Mouse (Mus musculus) lung, embryonic 15.5 days (tissue): ENCODE measurements around the gene Atxn7l3. TPM values are rescaled to one million over a fixed set of nuclear protein-coding genes. Genes with fewer than 3 reads are reported as not detected.

Experiments used
- ATAC-seq: fragments of 200-750 bp; cut with Nextera tagmentation; 2 replicates; pipeline ENCODE4 v1.8.0; 2017; ENCODE audit warnings: moderate number of reproducible peaks, borderline replicate concordance; ENCODE audit not compliant: low FRiP score, low TSS enrichment; ENCODE audit errors: extremely low read depth
- H3K27ac ChIP-seq: fragments of 300-500 bp; sonication (generic); 2 replicates; pipeline ENCODE4 v1.5.1; 2015; ENCODE audit warnings: moderate library complexity, mild to moderate bottlenecking, inconsistent platforms
- H3K27me3 ChIP-seq: fragments of 300-500 bp; sonication (generic); 2 replicates; pipeline ENCODE4 v1.6.1; 2015; ENCODE audit warnings: inconsistent platforms
- H3K36me3 ChIP-seq: fragments of 300-500 bp; sonication (generic); 2 replicates; pipeline ENCODE4 v1.6.1; 2015; ENCODE audit warnings: inconsistent platforms
- H3K4me1 ChIP-seq: fragments of 300-500 bp; sonication (generic); 2 replicates; pipeline ENCODE4 v1.6.1; 2015; ENCODE audit warnings: inconsistent platforms
- H3K4me2 ChIP-seq: fragments of 300-500 bp; sonication (generic); 2 replicates; pipeline ENCODE4 v1.6.1; 2015; ENCODE audit warnings: inconsistent platforms, mild to moderate bottlenecking, moderate library complexity
- H3K4me3 ChIP-seq: fragments of 300-500 bp; sonication (generic); 2 replicates; pipeline ENCODE4 v1.5.1; 2015; ENCODE audit warnings: mild to moderate bottlenecking, inconsistent platforms
- H3K9ac ChIP-seq: fragments of 300-500 bp; sonication (generic); 2 replicates; pipeline ENCODE4 v1.6.1; 2015; ENCODE audit warnings: inconsistent platforms
- H3K9me3 ChIP-seq: fragments of 300-500 bp; sonication (generic); 2 replicates; pipeline ENCODE4 v1.6.1; 2016; ENCODE audit warnings: inconsistent platforms
- WGBS: fragments of 180-500 bp; shearing (Covaris S2); methylation state at CpG from one replicate; pipeline ENCODE4 v1.1.7; 2015; 5-methylcytosine and 5-hydroxymethylcytosine counted together
- polyA plus RNA-seq: library from polyadenylated mRNA; unstranded; fragments of >200 nt; fragmentation: Nextera tagmentation; extraction: Ambion mirVana; gene quantifications from 2 replicates; pipeline ENCODE4 v1.2.1, GENCODE M21; 2015

Atxn7l3 gene
- polyA plus RNA-seq, 1 experiment from 2014 or later = 13.6 TPM

- Histone ChIP-seq H3K4me1 (peaks cover 30% of the 10 kb centered on the region), H3K27ac (peak overlapping the region; percentile 45; the same call in 1 of the 2 replicates), H3K9ac (no peak overlapping the region), H3K9me3 (no peaks in the 10 kb centered on the region), H3K27me3 (no peaks in the 10 kb centered on the region), H3K4me2 (peak overlapping the region; percentile 74; the same call in 1 of the 2 replicates), H3K4me3 (no peak overlapping the region), H3K36me3 (peaks cover 7% of the 10 kb centered on the region)
- WGBS = 58% methylated on average over 6 of the region's 6 CpGs
- ATAC-seq = no peak
Observed at GRCm38 (mm10) chr11:102246273-102246635, 50.2 kb downstream of the Atxn7l3 start.

DNA sequence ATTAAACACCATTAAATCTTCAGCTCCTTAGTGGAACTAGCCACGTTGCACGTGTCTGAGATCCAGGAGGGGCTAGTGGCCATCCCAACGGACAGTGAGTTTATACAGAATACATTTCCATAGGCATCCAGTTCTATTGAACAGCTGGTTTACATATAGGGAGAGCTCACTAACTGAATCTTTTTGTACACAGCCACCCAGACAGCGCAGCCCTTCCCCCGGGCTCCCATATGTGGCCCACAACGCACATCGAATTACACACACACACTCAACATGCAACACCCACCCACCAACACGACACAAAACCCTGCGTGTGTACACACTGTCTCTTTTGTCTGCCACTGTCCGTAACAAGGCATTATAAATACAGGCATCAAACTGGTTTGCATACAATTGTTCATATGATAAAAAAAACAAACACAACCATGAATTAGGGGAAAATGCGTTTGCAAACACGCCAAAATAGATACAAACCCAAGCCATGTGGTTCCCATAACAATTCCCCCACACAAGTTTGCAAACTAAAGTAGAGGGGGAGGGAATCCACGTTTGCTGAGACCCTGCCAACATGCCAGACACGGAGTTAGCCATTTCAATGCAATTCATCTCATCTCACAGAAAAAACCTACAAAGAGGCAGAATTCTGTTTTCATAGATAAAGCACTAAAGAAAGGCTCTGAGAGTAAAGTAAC is 50.7 kb downstream of the Atxn7l3 start:
- Histone ChIP-seq H3K36me3 (peaks cover 1% of the 10 kb centered on the region; the same call in 1 of the 2 replicates), H3K4me1 (peaks cover 30% of the 10 kb centered on the region), H3K27ac (peak overlapping the region; percentile 45), H3K9me3 (no peaks in the 10 kb centered on the region), H3K27me3 (no peaks in the 10 kb centered on the region), H3K4me2 (peak overlapping the region; percentile 74), H3K9ac (no peak overlapping the region; the same call in 1 of the 2 replicates), H3K4me3 (peak overlapping the region; percentile 35)
- ATAC-seq = 0 out of 2 replicates have a peak, but pooled peaks have one; percentile 32
- 33% methylated on average over 14 of the region's 14 CpGs for WGBS

GRCm38 (mm10) chr11:102244926-102245449 is 51.4 kb downstream of the Atxn7l3 start:
- H3K36me3 ChIP-seq = no peaks in the 10 kb centered on the region
- peaks cover 30% of the 10 kb centered on the region for H3K4me1 ChIP-seq
- H3K9ac ChIP-seq = peak overlapping the region; percentile 30
- WGBS = under 1% methylated on average over 32 of the region's 32 CpGs
- H3K27me3 ChIP-seq = no peaks in the 10 kb centered on the region
- peak overlapping the region; percentile 35 for H3K4me3 ChIP-seq
- ATAC-seq = peak; percentile 61; the same call in 1 of the 2 replicates
- H3K9me3 ChIP-seq = no peaks in the 10 kb centered on the region
- H3K4me2 ChIP-seq = peak overlapping the region; percentile 74
- peak overlapping the region; percentile 45; the same call in 1 of the 2 replicates for H3K27ac ChIP-seq

- H3K4me2 ChIP-seq = no peak overlapping the region
- no peaks in the 10 kb centered on the region for H3K27me3 ChIP-seq
- H3K4me3 ChIP-seq = no peak overlapping the region
- ATAC-seq = no peak
- peaks cover 20% of the 10 kb centered on the region for H3K4me1 ChIP-seq
- no peak overlapping the region for H3K27ac ChIP-seq
- no peaks in the 10 kb centered on the region for H3K9me3 ChIP-seq
- no peaks in the 10 kb centered on the region for H3K36me3 ChIP-seq
- H3K9ac ChIP-seq = no peak overlapping the region
- 46% methylated on average over 5 of the region's 5 CpGs for WGBS
Observed at GRCm38 (mm10) chr11:102241874-102242273, 54.6 kb downstream of the Atxn7l3 start.

DNA sequence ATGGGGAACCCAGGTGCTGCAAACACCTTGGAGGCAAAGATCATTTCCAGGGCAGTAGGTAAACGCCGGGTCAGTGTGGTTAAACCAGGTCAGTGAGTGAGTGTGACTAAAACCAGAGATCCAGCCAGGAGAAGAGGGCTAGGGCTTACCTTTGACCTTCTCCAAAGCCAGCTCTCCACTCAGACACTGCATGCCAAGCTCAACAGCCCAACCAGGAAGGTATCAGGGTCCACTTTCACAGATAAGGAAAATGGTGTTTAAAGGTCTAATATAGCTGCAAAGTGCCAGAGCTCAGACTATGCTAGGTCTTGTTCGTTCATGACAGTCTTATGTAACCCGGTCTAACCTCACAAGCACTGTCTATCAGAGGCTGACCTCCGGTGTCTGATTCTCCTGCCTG is 55.2 kb downstream of the Atxn7l3 start:
- no peak overlapping the region for H3K9ac ChIP-seq
- 71% methylated on average over 5 of the region's 5 CpGs for WGBS
- no peaks in the 10 kb centered on the region for H3K9me3 ChIP-seq
- ATAC-seq = no peak
- peaks cover 18% of the 10 kb centered on the region for H3K4me1 ChIP-seq
- no peaks in the 10 kb centered on the region for H3K36me3 ChIP-seq
- H3K4me2 ChIP-seq = no peak overlapping the region
- no peak overlapping the region for H3K27ac ChIP-seq
- H3K27me3 ChIP-seq = no peaks in the 10 kb centered on the region
- H3K4me3 ChIP-seq = no peak overlapping the region

DNA sequence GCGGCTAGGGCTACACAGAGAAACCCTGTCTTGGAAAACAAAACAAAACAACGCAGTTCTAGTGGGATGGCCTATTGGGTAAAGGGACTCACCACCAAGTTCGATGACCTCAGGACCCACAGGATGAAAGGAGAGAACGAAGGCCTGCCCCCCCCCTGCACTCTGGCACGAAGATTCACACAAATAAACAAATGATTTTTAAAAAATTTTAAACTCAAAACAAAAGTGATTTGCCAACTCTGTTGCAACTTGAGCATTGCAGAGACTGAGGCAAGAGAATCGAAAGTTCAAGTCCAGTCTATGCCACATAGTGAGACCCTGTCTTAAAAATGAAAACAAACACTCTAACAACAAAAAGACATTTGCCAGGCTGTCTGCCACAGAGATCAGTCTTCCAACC is 55.8 kb downstream of the Atxn7l3 start:
- no peak overlapping the region for H3K4me3 ChIP-seq
- H3K4me1 ChIP-seq = peaks cover 12% of the 10 kb centered on the region
- no peaks in the 10 kb centered on the region for H3K9me3 ChIP-seq
- 71% methylated on average over 6 of the region's 6 CpGs for WGBS
- H3K36me3 ChIP-seq = no peaks in the 10 kb centered on the region
- H3K27ac ChIP-seq = no peak overlapping the region
- no peak overlapping the region for H3K4me2 ChIP-seq
- H3K9ac ChIP-seq = no peak overlapping the region
- H3K27me3 ChIP-seq = no peaks in the 10 kb centered on the region
- ATAC-seq = no peak

Other genes with a start within 250 kb of the Atxn7l3 start
- 5.8 and 6.9 TPM in 2 replicates for gene Mpp2, start 208.1 kb downstream of the Atxn7l3 start, polyA plus RNA-seq
- gene Ppy, start 195.3 kb downstream of the Atxn7l3 start, polyA plus RNA-seq = not detected in 2 replicates
- not detected in 2 replicates for gene Pyy, start 188.8 kb downstream of the Atxn7l3 start, polyA plus RNA-seq
- gene Nags, start 151.1 kb downstream of the Atxn7l3 start, polyA plus RNA-seq = 0.46 and 0.67 TPM in 2 replicates
- gene Tmem101, start 140.2 kb downstream of the Atxn7l3 start, polyA plus RNA-seq = 31.9 and 36.5 TPM in 2 replicates
- 112 and 136 TPM in 2 replicates for gene Lsm12, start 111.3 kb downstream of the Atxn7l3 start, polyA plus RNA-seq
- gene G6pc3, start 107.0 kb downstream of the Atxn7l3 start, polyA plus RNA-seq = 31.5 and 33.3 TPM in 2 replicates
- gene Hdac5, start 66.5 kb downstream of the Atxn7l3 start, polyA plus RNA-seq = 71.3 and 76.7 TPM in 2 replicates
- 19.9 and 20.4 TPM in 2 replicates for gene BC030867, start 47.7 kb downstream of the Atxn7l3 start, polyA plus RNA-seq
- 0.09 and 0.10 TPM in 2 replicates for gene Asb16, start 27.9 kb downstream of the Atxn7l3 start, polyA plus RNA-seq
- gene Tmub2, start 11.7 kb downstream of the Atxn7l3 start, polyA plus RNA-seq = 48.7 and 51.4 TPM in 2 replicates
- 83.5 and 86.1 TPM in 2 replicates for gene Ubtf, start 23.1 kb upstream of the Atxn7l3 start, polyA plus RNA-seq
- gene Slc4a1, start 69.6 kb upstream of the Atxn7l3 start, polyA plus RNA-seq = 10.1 and 14.0 TPM in 2 replicates
- gene Rundc3a, start 96.8 kb upstream of the Atxn7l3 start, polyA plus RNA-seq = 1.6 and 2.0 TPM in 2 replicates
- 240 and 247 TPM in 2 replicates for gene Slc25a39, start 111.3 kb upstream of the Atxn7l3 start, polyA plus RNA-seq
- 168 and 174 TPM in 2 replicates for gene Grn, start 133.7 kb upstream of the Atxn7l3 start, polyA plus RNA-seq
- gene Fam171a2, start 151.1 kb upstream of the Atxn7l3 start, polyA plus RNA-seq = 4.7 and 6.9 TPM in 2 replicates
- 8.9 and 9.3 TPM in 2 replicates for gene Itga2b, start 173.5 kb upstream of the Atxn7l3 start, polyA plus RNA-seq